Mouse (Mus musculus) stomach, embryonic 16.5 days (tissue): ENCODE results near the gene Ccdc127. TPM values are rescaled to one million over a fixed set of nuclear protein-coding genes. Genes with fewer than 3 reads are reported as not detected.

Experiments used
- ATAC-seq: fragments of 200-750 bp; cut with Nextera tagmentation; 2 replicates; pipeline ENCODE4 v1.8.0; 2017; ENCODE audit warnings: moderate number of reproducible peaks, moderate TSS enrichment; ENCODE audit not compliant: insufficient read depth, low FRiP score
- H3K27ac ChIP-seq: fragments of 300-500 bp; sonication (generic); 2 replicates; pipeline ENCODE4 v1.5.1; 2014; ENCODE audit warnings: low read length
- H3K27me3 ChIP-seq: fragments of 300-500 bp; sonication (generic); 2 replicates; pipeline ENCODE4 v1.6.1; 2014; ENCODE audit warnings: low read length, control low read depth, mixed read lengths; ENCODE audit not compliant: control insufficient read depth, insufficient read depth
- H3K36me3 ChIP-seq: fragments of 300-500 bp; sonication (generic); 2 replicates; pipeline ENCODE4 v1.6.1; 2014; ENCODE audit warnings: low read length; ENCODE audit not compliant: control insufficient read depth, insufficient read depth
- H3K4me1 ChIP-seq: fragments of 300-500 bp; sonication (generic); 2 replicates; pipeline ENCODE4 v1.6.1; 2014; ENCODE audit warnings: low read length, control low read depth, mixed read lengths; ENCODE audit not compliant: control insufficient read depth, insufficient read depth
- H3K4me2 ChIP-seq: fragments of 300-500 bp; sonication (generic); 2 replicates; pipeline ENCODE4 v1.6.1; 2014; ENCODE audit warnings: low read depth, low read length, mixed read lengths
- H3K4me3 ChIP-seq: fragments of 300-500 bp; sonication (generic); replicated peaks from 2 replicates; pipeline ENCODE4 v1.5.1; 2014; ENCODE audit warnings: mild to moderate bottlenecking, low read length
- H3K9ac ChIP-seq: fragments of 300-500 bp; sonication (generic); 2 replicates; pipeline ENCODE4 v1.6.1; 2014; ENCODE audit warnings: low read length
- H3K9me3 ChIP-seq: fragments of 300-500 bp; sonication (generic); replicated peaks from 2 replicates; pipeline ENCODE4 v1.6.1; 2016; ENCODE audit warnings: low read length, control low read depth; ENCODE audit not compliant: control insufficient read depth
- WGBS: fragments of 180-500 bp; shearing (Covaris S2); extraction: QIAGEN DNeasy Blood & Tissue Kit; methylation state at CpG from one replicate; pipeline ENCODE4 v1.1.7; 2014; 5-methylcytosine and 5-hydroxymethylcytosine counted together
- polyA plus RNA-seq: library from polyadenylated mRNA; unstranded; fragments of >200 nt; fragmentation: Nextera tagmentation; extraction: Ambion mirVana; gene quantifications from 2 replicates; pipeline ENCODE4 v1.2.1, GENCODE M21; 2015

Ccdc127 gene
- polyA plus RNA-seq, 1 experiment from 2014 or later = 53.2 TPM

GRCm38 (mm10) chr13:74316789-74317169, 33.3 kb upstream of the Ccdc127 start:
- Histone ChIP-seq H3K4me3 (peak overlapping the region; percentile 77), H3K4me1 (peaks cover 8% of the 10 kb centered on the region), H3K36me3 (peaks cover 4% of the 10 kb centered on the region; the same call in 1 of the 2 replicates), H3K27ac (peak overlapping the region; percentile 78), H3K4me2 (peak overlapping the region; percentile 74), H3K9ac (peak overlapping the region; percentile 80), H3K27me3 (no peaks in the 10 kb centered on the region), H3K9me3 (no peaks in the 10 kb centered on the region)
- under 1% methylated on average over 15 of the region's 15 CpGs for WGBS
- ATAC-seq = no peak; the same call in none of the 2 replicates

GRCm38 (mm10) chr13:74317170-74317849, 32.8 kb upstream of the Ccdc127 start, which contains the start of gene Pdcd6:
TSS of gene Pdcd6 (minus strand) at chr13:74317580.
- ATAC-seq = peak; percentile 100
- peak within 1 kb of the TSS; percentile 74 for H3K4me2 ChIP-seq
- H3K9ac ChIP-seq = peak within 1 kb of the TSS; percentile 80
- peaks cover 10% of the 10 kb centered on the region for H3K36me3 ChIP-seq
- H3K4me1 ChIP-seq = peaks cover 8% of the 10 kb centered on the region
- H3K9me3 ChIP-seq = no peaks in the 10 kb centered on the region
- peak within 1 kb of the TSS; percentile 78 for H3K27ac ChIP-seq
- H3K4me3 ChIP-seq = peak within 1 kb of the TSS; percentile 77
- WGBS = under 1% methylated on average over 36 of the region's 36 CpGs
- H3K27me3 ChIP-seq = no peaks in the 10 kb centered on the region

GRCm38 (mm10) chr13:74329321-74329720, 20.8 kb upstream of the Ccdc127 start:
- Histone ChIP-seq H3K36me3 (peaks cover 26% of the 10 kb centered on the region), H3K4me3 (no peak overlapping the region), H3K9ac (no peak overlapping the region), H3K4me1 (no peaks in the 10 kb centered on the region), H3K27ac (no peak overlapping the region), H3K4me2 (no peak overlapping the region), H3K9me3 (no peaks in the 10 kb centered on the region), H3K27me3 (no peaks in the 10 kb centered on the region)
- ATAC-seq = no peak

- ATAC-seq = no peak
- no peak overlapping the region for H3K9ac ChIP-seq
These were observed 9.1 kb upstream of the Ccdc127 start for GRCm38 (mm10) chr13:74341036-74341435.

GRCm38 (mm10) chr13:74350435-74350906, 362 bp downstream of the Ccdc127 start:
- H3K9me3 ChIP-seq = no peaks in the 10 kb centered on the region
- no peak for ATAC-seq
- H3K9ac ChIP-seq = peak overlapping the region; percentile 90
- H3K4me2 ChIP-seq = peak overlapping the region; percentile 80
- peak overlapping the region; percentile 12 for H3K27ac ChIP-seq
- no peaks in the 10 kb centered on the region for H3K27me3 ChIP-seq
- peak overlapping the region; percentile 77 for H3K4me3 ChIP-seq
- 2% methylated on average over 15 of the region's 15 CpGs for WGBS
- peaks cover 14% of the 10 kb centered on the region for H3K4me1 ChIP-seq
- peaks cover 5% of the 10 kb centered on the region; the same call in 1 of the 2 replicates for H3K36me3 ChIP-seq

More at GRCm38 (mm10) chr13:74341036-74341435, 9.1 kb upstream of the Ccdc127 start:
- Histone ChIP-seq H3K36me3 (peaks cover 24% of the 10 kb centered on the region), H3K4me1 (no peaks in the 10 kb centered on the region), H3K27ac (no peak overlapping the region), H3K9me3 (no peaks in the 10 kb centered on the region), H3K4me3 (no peak overlapping the region), H3K27me3 (no peaks in the 10 kb centered on the region), H3K4me2 (no peak overlapping the region)
- 45% methylated on average over 3 of the region's 3 CpGs for WGBS

- ATAC-seq = no peak
- WGBS = 94% methylated on average over 13 of the region's 13 CpGs
- Histone ChIP-seq H3K36me3 (peaks cover 19% of the 10 kb centered on the region), H3K4me2 (no peak overlapping the region), H3K27me3 (no peaks in the 10 kb centered on the region), H3K4me3 (no peak overlapping the region), H3K4me1 (no peaks in the 10 kb centered on the region), H3K9me3 (no peaks in the 10 kb centered on the region), H3K27ac (no peak overlapping the region), H3K9ac (no peak overlapping the region)
These were observed 6.4 kb downstream of the Ccdc127 start for GRCm38 (mm10) chr13:74356491-74356890.

- ATAC-seq = no peak
- no peak overlapping the region for H3K9ac ChIP-seq
- H3K4me2 ChIP-seq = no peak overlapping the region
- H3K27me3 ChIP-seq = no peaks in the 10 kb centered on the region
- H3K27ac ChIP-seq = no peak overlapping the region
- no peaks in the 10 kb centered on the region for H3K9me3 ChIP-seq
- H3K36me3 ChIP-seq = 0 out of 2 replicates have a peak, but pooled peaks cover 7% of the 10 kb centered on the region
- H3K4me1 ChIP-seq = no peaks in the 10 kb centered on the region
- 65% methylated on average over 2 of the region's 2 CpGs for WGBS
- no peak overlapping the region for H3K4me3 ChIP-seq
These were observed 12.1 kb downstream of the Ccdc127 start for GRCm38 (mm10) chr13:74362218-74362617.

- no peak overlapping the region for H3K4me3 ChIP-seq
- H3K9me3 ChIP-seq = no peaks in the 10 kb centered on the region
- H3K36me3 ChIP-seq = 0 out of 2 replicates have a peak, but pooled peaks cover 7% of the 10 kb centered on the region
- no peak overlapping the region for H3K27ac ChIP-seq
- 87% methylated on average over 13 of the region's 13 CpGs for WGBS
- H3K27me3 ChIP-seq = no peaks in the 10 kb centered on the region
- H3K4me2 ChIP-seq = no peak overlapping the region
- no peak for ATAC-seq
- no peaks in the 10 kb centered on the region for H3K4me1 ChIP-seq
- H3K9ac ChIP-seq = no peak overlapping the region
These were observed 13.2 kb downstream of the Ccdc127 start for GRCm38 (mm10) chr13:74363176-74363858.

GRCm38 (mm10) chr13:74363859-74364235, 13.7 kb downstream of the Ccdc127 start, which contains the start of gene Lrrc14b:
TSS of gene Lrrc14b (minus strand) at chr13:74364005.
- no peaks in the 10 kb centered on the region for H3K27me3 ChIP-seq
- H3K4me1 ChIP-seq = no peaks in the 10 kb centered on the region
- no peak within 1 kb of the TSS for H3K4me2 ChIP-seq
- H3K4me3 ChIP-seq = no peak within 1 kb of the TSS
- H3K27ac ChIP-seq = no peak within 1 kb of the TSS
- H3K9ac ChIP-seq = no peak within 1 kb of the TSS
- 0 out of 2 replicates have a peak, but pooled peaks cover 7% of the 10 kb centered on the region for H3K36me3 ChIP-seq
- no peak for ATAC-seq
- H3K9me3 ChIP-seq = no peaks in the 10 kb centered on the region
- WGBS = 57% methylated on average over 8 of the region's 8 CpGs
